Mouse (Mus musculus): ENCODE data around the gene Kcnip2. TPM values are rescaled to one million over a fixed set of nuclear protein-coding genes. Genes with fewer than 3 reads are reported as not detected.

Gene Kcnip2
- polyA plus RNA-seq (2017; shearing (Covaris generic)): 10 to 100 TPM; 17.3 to 17.4 TPM

DNA sequence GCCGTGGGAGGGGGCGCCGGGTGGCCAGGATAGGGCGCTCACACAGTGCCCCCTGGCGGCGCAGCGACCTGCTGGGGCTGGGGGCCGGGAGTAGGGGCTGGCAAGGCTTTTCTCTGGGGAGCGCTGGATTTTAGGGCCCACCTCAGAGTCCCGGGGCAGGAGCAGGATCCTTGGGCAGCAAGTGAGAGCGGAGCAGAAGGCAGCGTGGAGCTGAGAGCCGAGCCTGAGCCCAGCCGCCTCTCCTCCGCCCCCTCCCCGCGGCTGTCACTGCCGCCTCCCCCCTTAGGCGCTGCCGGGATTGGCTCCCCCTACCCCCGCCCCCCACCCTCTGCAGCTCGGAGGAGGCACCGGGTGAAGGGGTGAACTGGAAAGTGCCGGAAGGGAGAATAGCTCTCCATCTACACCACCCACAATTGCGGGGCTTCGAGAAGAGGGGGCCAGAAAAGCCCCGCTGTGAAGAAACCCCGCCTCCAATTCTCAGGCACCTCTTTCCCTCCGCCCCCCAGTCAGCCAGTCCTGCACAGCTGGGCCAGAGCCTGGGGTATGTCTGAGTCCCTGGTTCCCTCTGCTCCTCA lies at the start of gene Kcnip2:
Gene Kcnip2 (minus strand): TSS at position 231 of the 575 bp plus-strand sequence.
- peak; percentile 25 for ATAC-seq

DNA sequence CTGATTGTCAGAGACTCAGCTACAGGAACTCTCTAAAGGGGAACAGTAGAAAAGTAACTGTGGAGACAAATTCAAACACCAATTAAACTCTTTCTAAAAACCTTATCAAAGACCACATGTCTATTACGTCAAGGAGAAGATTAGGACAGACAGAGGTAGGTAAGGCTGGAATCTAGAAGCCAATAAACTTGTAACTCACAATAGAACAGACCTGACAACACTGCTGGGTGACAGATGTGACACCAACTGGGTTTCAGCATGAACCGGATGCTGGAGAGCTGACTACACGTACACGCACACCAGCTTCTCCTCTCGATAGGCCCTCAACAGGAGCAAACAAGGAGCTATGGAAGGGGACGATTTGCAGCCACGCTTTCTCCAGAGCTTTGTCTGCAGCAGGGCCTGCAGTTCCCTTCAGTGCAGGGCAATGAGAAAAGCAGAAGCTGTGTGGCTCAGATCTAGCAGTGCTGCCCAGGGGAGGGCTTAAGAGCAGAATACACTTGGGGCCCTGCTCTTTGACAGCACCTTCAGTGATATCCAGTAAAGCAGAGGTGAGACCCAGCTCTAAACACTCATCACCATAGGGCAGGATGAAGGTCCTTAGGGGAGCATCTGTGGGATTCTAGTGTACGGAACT lies 39.5 kb upstream of the Kcnip2 start:
- no peak for ATAC-seq

DNA sequence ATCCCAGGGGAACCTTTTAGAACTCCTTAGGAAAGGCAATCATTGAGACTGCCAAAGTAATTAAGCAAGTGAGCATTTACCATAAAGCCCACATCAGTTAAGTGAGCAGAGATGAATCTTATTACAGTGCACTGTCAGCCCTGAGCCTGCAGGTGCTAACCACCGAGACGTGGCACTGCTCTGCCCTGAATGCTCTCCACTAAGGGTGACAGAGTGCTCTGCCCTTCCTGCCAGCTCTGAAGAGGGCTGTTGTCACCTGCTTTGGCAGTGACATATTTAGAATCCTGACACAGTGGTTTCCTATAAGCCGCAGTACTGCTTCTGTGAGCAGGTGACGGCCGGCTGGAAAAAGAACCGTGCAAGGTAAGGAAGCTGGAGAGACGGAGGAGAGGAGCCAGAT lies 38.7 kb upstream of the Kcnip2 start:
- no peak for ATAC-seq

DNA sequence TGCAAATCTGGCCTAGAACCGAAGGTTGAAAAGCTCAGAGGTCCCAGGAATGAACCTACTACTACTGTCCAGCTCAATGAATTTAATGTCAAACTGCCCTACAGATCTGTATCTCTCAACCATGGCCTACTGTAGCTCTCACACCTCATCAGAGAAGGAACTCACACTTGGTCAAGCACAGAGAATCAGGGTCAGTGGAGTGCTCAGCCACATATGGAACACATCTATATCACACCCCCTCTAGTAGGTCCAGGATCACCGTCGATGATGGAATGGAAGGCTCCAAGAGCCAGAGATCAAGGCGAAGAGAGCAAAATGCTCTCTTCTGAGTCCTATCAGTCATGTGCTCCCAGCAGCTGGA lies 31.9 kb upstream of the Kcnip2 start:
- ATAC-seq: no peak

DNA sequence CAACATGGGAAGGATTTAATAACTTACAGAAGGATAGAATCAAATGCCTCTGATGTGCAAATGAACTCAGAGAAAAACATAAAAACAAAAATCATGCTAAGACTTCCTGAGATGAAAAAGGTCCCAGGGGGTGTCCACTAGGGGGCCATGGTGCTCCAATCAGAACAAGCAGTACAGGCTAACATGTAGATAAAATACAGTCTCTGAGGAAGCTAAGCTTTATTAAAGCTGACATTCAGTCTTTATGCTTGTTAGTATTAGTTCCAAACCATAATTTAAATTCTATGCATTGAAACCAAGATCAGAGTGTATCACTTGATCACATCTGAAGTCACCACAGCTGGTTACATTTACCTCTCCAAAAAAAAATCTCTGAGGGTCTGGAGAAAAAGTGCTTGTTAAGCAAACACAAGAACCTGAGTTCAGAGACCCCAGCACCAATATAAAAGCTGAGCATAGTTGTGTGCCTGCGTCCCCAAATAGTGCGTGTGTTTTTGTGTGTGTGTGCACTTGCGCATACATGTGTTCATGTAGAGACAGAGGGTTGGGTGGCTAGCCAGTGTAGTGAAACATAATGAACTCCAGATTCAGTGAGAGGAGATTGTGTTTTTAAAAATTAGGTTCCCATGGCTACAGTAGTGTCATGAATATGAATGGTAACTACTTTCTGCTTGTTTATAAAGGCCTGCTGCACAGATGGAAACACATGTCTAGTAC lies 31.3 kb upstream of the Kcnip2 start:
- ATAC-seq: peak; percentile 28

DNA sequence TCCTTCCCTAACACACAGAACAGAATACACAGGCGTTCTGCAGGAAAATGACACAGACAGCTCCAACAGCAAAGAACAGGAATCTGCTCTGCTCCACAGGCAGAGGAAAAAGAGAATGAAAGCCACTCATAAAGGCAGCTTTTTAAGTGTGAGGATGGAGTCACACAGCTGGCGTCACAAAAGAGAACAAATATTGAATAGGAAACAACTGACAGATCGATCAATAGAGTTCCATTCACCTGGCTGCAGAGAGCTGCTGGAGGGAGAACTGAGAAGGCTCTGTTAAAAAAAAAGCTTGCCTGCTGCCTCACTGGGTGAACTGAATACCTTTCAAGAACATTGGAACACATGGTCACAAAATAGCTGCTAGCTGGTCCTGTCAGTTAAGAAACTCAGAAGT lies 28.3 kb upstream of the Kcnip2 start:
- no peak for ATAC-seq

DNA sequence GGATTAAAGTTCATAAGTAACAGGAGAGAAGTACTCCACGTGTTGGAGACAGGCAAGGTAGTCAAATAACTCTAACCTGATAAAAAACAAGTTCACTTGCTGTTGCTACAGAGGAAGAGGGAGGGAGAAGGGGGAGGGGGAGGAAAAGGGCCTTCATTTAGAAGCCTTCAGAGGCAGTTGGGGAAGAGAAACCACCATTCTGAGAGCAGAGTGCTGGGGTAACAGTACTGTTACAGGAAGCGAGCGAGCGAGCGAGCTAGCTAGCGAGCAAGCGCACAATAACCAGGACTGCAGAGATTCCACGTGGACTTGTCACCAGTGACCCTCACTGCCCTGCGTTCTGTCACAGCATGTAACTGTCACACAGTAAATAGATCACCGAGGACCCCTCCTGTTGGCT lies 27.6 kb upstream of the Kcnip2 start:
- ATAC-seq: peak; percentile 92

DNA sequence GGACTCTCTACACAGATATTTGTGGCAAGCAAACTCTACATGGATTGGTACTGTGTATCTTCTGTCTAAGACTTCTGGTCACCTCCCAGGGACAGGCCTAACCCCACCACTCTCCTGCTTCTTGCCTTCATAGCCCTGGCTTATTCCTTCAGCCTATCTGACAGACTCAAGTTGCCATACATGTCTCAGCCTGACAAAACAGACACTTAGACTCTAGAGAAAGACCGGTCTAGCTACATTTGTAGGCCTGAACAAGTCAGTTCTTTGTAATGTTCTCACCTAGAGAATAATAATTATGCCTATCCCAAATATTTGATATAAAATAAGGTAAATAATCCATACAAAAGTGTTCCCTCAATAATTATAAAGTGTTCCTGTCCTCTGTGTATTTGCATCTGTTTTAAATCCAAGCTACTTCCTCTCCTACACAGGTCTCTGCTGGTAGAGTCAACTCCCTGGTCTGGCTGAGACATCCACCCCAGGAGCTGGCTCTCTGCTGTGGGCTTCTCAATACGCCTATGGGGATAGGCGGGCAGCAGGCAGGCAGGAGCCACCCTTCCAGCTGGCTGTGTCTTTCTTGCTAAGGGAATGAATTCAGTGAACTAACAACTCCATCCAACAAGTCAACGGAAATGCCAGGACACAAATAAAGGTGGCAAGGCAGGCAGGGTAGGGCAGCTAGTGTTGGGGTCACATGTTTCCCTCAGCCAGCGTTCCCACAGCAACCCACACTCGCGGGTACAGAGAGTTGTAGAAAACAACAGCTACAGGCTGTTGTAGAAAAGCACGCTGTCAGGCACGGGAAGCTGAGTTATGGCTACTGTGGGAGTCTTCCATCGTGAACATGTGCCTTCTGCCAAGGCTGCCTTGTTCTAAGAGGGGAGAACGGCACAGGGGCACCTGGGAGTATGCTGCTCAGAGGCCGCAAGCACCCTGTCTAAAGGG lies 21.5 kb upstream of the Kcnip2 start:
- no peak for ATAC-seq

DNA sequence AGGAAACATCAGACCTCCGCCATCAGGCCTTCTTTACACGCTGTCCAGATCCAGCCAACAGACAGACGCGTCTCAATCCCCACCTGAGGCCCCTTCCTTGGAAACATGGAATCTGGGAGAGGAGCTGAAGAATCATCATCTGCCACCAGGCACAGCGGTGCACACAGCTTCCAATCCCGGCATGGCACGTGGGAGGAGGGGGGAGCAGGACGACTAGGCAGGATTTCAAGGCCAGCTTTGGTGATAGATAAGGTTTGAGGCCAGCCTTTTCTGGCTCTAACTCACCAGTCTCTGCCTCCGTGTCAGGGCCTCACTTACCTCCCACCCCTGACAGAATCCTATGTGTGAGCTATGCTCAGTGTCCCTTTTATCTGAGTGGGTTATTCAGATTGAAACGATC lies 19.6 kb upstream of the Kcnip2 start:
- no peak for ATAC-seq

DNA sequence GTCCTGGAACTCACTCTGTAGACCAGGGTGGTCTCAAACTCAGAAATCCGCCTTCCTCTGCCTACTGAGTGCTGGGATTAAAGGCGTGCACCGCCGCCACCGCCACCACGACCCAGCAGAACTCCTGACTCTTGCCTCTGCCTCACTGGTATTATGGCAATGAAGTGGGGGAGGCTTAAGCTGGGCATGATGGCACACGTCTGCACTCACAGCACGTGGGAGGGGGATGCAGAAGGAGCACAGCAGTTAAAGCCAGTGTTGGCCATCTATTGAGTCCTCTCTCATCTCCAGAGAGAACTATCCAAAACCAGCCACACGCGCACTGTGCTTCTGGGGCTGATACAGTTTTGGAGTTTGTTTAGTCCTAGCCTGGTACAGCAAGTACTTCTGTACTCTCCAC lies 17.8 kb upstream of the Kcnip2 start:
- no peak for ATAC-seq

DNA sequence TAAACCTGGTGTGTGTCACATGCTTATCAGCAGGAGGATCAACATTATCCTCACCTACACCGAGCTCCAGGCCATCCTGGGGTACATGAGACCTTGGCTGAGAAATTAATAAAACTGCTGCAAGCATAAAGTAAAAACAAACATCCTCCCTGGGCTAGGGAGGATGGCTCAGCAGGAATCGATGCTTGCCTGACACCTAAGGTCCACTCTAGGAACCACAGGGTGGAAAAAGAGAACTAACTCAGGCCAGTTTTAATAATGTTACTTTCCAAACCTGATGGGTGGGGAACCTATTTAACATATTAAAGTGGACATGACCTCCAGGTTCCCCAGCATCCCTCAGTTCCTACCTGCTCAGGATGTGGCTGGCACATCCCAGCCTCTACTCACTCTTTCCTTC lies 14.8 kb upstream of the Kcnip2 start:
- ATAC-seq: no peak

DNA sequence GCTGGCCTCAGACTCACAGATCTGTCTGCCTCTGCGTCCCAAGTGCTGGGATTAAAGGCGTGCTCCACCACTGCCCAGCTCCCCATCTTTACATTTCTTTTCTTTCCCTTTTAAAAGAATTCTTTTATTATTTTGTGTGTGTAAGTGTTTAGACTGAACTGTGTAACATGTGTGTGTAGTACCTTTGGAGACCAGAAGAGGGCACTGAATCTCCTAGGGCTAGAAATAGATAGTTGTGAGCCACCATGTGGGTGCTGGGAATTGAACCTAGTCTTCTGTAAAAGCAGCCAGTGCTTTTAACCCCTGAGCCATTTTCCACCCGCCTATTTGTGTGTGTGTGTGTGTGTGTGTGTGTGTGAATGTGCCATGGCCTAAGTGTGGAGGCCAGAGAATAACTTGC lies 11.9 kb upstream of the Kcnip2 start:
- ATAC-seq: no peak

DNA sequence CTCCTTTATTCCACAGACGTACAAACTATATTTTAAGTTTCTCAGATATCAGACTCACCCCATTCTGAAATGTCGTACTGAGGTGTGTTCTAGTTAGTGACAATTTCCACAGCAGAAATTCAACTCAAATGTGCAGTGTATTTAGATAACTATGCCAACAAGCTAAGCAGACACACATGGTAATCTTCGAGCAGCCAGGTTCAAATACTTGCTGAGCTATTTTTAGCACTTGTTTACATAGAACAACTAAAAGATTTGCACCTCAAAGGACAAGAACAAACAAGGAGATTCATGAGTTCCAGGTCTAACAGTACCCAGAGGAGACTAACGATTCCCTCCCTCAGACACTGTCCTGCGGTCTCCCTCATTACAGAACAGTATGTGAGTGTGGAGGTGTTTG lies 11.3 kb upstream of the Kcnip2 start:
- no peak for ATAC-seq

DNA sequence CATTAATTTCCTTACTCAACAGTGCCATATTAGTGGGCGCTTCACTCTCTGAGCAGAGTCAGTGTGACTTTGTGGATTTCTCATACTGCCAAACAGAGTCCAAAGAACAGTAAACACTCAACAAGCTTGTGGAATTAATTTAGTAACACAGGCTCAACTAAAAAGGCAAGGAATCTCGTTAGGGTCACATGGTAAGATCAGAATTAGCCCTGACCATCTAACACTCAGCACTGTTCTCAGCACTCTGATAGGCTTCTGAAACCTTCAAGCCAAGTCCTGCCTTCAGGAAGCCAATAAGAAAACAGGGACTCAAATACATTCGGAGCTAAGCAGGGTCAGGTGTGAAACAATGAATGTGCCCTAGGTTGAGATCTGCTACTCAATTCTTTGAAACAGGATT lies 10.3 kb upstream of the Kcnip2 start:
- no peak for ATAC-seq

DNA sequence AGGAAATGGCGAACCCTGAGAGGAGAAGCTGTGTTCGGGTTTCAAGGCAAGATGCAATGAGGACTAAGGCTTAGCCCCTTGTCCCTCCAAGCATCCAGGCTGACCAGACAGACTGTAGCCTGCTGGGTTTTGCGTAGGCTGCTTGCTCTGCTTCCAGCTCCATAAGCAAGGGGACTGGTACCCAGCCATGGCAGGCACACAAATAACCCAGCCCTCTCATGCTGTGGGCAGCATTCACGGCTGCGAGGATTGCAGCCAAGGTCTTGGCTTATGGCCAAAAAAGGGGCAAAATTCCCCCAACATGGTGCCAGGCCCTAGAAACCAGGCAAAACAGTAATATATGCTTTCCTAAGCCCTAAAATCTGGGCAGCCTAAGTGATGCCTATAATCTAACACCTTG lies 6.0 kb upstream of the Kcnip2 start:
- no peak for ATAC-seq

DNA sequence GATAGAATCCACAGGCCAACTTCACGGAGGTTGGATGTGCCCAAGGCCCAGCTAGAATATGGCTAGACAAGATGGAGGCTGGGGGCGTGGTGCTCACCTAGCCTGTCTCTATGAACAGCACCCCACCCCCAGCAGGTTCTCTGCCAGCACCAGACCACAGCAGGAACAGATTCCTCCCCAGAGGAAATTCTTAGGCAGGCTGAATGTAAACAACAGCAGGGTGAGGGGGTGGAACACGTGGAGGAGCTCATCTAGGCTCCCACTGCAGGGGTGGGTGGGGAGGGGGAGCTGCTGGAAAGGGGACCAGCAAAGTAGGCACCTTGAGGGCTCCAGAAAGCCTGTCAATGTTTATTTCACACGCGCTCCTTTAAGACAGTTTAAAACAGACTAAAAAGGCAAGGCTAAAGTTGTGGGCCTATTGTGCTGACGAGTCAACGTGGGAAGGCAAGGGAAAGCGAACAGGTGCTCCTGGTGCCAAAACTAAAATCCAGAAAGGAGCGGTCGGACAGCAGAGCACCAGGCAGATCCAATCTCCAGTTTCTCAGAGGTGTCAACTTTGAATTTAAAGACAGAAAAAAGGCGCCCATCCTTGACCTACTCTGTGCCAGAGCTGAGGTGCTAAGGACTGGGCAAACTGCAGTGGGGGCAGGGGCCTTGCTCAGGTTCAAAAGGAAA lies 2.1 kb upstream of the Kcnip2 start:
- ATAC-seq: no peak

DNA sequence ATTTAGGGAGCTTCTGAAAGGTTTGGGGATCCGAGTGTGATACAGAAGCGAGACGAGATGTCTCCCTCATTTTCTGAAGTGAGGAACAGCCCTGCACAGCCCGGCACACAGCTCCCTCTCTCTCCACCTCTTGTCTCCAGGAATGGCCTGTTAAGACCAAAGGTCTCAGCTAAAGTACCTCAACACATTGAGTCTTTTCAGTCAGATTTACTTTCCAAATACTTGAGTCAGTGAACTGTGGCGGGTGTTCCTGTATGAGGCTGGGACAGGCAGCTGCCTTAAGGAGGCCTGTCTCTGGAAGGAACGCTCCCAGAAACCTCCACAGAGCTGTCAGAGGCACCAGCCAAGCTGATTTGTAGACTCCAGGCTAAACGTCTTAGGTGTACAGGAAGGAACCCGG lies 866 bp upstream of the Kcnip2 start:
- ATAC-seq: no peak

DNA sequence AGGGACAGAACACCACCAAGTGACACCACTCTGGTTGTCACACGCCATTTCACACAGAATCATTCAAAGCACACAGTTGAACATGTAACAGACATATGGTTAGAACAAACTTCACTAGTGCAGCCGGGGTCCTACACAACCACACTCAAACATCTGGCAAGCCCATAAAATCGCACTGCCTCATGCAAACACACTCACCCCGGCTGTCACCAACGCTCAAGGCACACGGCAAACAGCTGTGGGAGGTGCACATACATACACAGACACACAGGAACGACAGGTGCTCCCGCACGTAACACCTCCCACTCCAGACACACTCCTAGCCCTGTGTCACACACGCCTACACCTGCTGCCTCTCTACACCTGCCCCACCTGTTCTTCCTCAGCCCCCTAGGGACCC lies 691 bp downstream of the Kcnip2 start:
- no peak for ATAC-seq

DNA sequence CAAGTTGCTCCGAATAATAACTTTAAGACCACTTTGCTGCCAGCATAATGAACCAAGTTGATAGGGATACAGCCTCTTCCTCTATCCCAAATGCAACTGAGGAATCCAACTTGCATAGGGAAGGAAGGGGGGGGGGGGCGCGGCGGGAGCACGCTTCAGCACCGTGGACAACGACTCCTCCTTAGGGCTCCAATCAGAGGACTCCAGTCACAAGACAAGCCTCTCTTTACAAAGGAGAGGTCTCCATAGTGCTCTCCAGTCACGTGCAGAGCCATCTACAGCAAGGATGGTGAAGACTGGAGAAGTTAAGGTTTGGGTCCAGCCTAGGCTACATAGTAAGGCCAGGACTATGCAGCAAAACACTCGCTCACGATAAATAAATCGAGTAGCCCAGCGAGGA lies 2.1 kb downstream of the Kcnip2 start:
- ATAC-seq: no peak

DNA sequence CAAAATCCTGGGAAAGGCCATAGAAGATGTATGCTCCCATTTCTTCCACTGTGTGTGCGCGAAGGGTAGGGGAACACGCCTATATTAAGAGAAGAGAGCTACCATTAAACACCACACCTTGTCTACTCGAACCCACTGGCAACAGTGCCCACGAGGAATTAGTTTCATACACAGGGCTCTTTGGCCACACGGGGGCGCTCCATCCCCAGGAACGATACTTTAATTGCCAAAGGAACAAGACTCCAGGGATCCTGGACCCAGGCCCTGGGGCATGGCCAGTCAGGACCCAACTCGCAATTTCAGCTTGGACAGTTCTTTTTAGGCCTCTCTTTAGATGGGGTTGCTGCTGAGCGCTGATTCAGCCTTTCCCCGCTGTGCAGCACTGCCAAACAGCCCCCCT lies 2.6 kb downstream of the Kcnip2 start:
- peak; percentile 46 for ATAC-seq

DNA sequence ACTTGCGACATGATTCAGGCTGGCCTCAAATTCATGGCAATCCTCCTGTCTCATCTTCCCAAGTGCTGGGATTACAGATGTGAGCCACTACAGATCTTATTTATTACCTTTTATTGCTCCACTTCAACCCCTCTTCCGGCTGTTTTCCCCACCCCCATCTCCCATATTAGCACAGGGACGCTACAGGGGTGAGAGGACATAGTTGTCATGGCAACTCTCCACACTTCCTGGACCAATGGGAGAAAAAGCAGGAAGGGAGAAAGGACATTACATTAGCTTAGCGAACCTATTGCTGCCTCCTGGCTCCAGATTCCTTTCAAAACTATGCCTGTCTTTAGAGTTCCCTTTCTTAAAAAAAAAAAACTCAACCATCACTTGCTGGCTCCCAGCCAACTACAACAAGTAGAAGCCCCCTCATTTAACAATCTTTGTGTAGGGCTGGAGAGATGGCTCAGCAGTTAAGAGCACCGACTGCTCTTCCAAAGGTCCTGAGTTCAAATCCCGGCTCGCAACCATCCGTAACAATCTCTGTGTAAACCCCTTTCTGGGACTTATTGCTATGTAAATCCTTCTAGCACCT lies 3.1 kb downstream of the Kcnip2 start:
- peak; percentile 11 for ATAC-seq

DNA sequence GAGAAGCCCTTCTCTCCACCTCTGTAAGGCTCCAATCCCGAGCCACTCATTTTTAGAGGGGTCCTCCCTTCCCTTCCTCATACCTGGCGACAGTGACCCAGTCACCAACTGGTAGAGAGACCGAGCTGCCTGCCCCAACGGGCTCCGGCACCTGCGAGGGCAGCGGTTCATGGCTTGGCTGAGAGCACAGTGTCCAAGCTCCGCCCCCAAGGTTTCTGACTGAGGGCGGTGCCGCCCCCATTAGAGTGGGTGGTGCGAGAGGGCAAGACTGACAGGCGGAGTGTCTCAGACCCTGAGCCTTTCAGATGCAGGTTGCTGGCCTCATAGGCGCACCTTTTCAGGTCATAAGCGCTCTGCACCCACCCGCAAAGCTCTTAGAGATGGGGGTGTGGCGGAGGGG lies 3.7 kb downstream of the Kcnip2 start:
- ATAC-seq: peak; percentile 76

Data from CD4-positive, CD25-positive, alpha-beta regulatory T cell, adult 4 months (primary cell).